Mouse (Mus musculus): ENCODE measurements around the gene Sez6l2. TPM values are rescaled to one million over a fixed set of nuclear protein-coding genes. Genes with fewer than 3 reads are reported as not detected.

Sez6l2 gene
- total RNA-seq, 2 experiments from 2014 or later = 421 to 427 TPM

DNA sequence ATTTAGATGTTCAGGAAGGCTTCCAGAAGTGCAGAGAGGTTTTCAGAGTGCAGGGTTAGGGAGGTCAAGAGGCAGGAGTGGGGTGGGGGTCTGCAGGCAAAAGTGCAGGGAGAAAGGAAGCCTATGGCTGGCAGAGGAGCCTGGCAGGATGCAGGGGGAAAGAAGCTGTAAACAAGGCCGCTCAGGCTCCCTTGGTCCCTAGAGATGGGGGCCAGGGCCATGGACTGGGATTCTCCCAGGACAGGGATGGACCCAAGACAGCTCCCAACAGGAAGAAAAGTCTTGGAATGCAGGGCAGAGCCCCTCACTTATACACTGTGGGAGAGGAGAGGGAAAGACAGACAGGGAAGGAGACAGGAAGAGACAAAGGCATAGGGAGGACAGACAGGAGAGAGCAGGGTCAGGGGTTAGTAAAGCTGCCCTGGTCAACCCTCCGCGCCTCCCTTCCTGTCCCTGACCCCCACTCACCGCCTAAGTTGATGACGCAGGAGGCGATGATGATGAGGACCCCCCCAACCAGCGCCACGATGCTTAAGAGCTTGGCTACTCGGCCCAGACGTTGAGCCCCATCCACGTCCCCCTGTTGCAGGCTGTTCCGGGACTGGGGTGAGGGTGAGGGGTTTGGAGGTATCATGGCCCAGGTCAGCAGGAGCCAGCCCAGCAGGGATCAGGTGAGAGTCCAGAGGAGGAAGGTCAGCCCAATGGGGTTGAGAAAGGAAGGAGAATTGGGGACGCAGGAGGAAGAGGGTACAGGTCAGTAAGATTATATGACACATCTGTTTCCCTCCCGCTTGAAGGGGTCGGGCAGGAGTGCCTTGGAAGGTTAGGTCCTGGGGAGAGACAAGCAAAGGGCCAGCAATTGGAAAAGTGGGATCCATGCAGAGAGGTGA, 68.3 kb downstream of the Sez6l2 start:
- intact Hi-C loops (cut with DNase I) = no loop called here
- DNase-seq (ENCODE audit: extremely low spot score in 1 of 2, low spot score in 2 of 2) = no peak
- TF ChIP-seq CTCF (IDR thresholded peaks at IDR 0.05) = no peak
- Histone ChIP-seq H3K4me3 (peak overlapping the region; percentile 69), H3K27ac (peak overlapping the region; percentile 95)

- peak overlapping the region; percentile 69 for H3K4me3 ChIP-seq
- intact Hi-C loops (cut with DNase I) = no loop called here
- H3K27ac ChIP-seq = peak overlapping the region; percentile 95
- no peak for DNase-seq (ENCODE audit: extremely low spot score in 1 of 2, low spot score in 2 of 2)
- TF ChIP-seq CTCF (IDR thresholded peaks at IDR 0.05) = no peak
Measured at GRCm38 (mm10) chr7:127019306-127019960, 69.1 kb downstream of the Sez6l2 start.

DNA sequence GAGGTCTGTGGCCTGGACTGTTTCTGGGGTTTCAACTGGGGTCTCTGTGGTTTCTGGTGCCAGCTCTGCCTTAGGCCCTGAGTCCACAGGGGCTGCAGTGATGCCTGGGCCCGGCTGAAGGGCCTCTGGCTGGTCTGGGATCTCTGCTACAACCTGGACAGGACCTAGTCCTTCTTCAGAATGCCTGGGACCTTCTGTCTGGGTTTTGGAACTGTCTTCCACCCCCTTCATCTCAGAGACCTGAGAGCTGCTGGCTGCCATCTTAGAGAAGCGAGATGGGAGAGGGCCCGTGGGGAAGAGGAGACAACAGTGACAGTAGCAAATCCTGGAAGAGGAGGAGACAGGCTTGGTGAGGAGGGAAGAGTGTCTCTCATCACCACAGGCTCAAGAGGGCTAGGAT, 69.7 kb downstream of the Sez6l2 start:
- H3K27ac ChIP-seq = peak overlapping the region; percentile 95
- peak; percentile 23 to 33 for DNase-seq (ENCODE audit: extremely low spot score in 1 of 2, low spot score in 2 of 2)
- H3K4me3 ChIP-seq = peak overlapping the region; percentile 69
- intact Hi-C loops (cut with DNase I) = loop anchor here (5.0 kb wide), 1 partner anchor 198 kb away; no protein-coding TSS in a partner anchor
- no peak for TF ChIP-seq CTCF (IDR thresholded peaks at IDR 0.05)

Other genes starting within 250 kb of the Sez6l2 start
- gene Coro1a, start 242.8 kb upstream of the Sez6l2 start, total RNA-seq (2021) = 100 to 1,000 TPM; 164 to 185 TPM
- 100 to 1,000 TPM; 155 to 166 TPM for gene Mapk3, start 191.0 kb upstream of the Sez6l2 start, total RNA-seq (2021)
- 1 to 10 TPM; 2.4 to 3.4 TPM for gene Gdpd3, start 184.2 kb upstream of the Sez6l2 start, total RNA-seq (2021)
- 100 to 1,000 TPM; 312 to 323 TPM for gene Ypel3, start 173.6 kb upstream of the Sez6l2 start, total RNA-seq (2021)
- 1 to 10 TPM; 1.1 to 1.2 TPM for gene Tbx6, start 169.1 kb upstream of the Sez6l2 start, total RNA-seq (2021)
- gene Ppp4c, start 158.1 kb upstream of the Sez6l2 start, total RNA-seq (2021) = 10 to 100 TPM; 50.4 TPM
- 10 to 100 TPM; 71.6 to 77.4 TPM for gene Fam57b, start 152.9 kb upstream of the Sez6l2 start, total RNA-seq (2021)
- gene 4930451I11Rik, start 118.9 kb upstream of the Sez6l2 start, total RNA-seq (2021) = not detected
- gene Doc2a, start 103.1 kb upstream of the Sez6l2 start, total RNA-seq (2021) = 10 to 100 TPM; 46.9 to 51.7 TPM
- gene Hirip3, start 88.6 kb upstream of the Sez6l2 start, total RNA-seq (2021) = 10 to 100 TPM; 36.6 to 40.9 TPM
- gene Ino80e, start 88.2 kb upstream of the Sez6l2 start, total RNA-seq (2021) = 10 to 100 TPM; 52.5 to 53.2 TPM
- gene Taok2, start 65.9 kb upstream of the Sez6l2 start, total RNA-seq (2021) = 100 to 1,000 TPM; 162 to 167 TPM
- gene Tmem219, start 27.6 kb upstream of the Sez6l2 start, total RNA-seq (2021) = 10 to 100 TPM; 17.3 to 22.0 TPM
- 100 to 1,000 TPM; 135 to 146 TPM for gene Kctd13, start 21.7 kb upstream of the Sez6l2 start, total RNA-seq (2021)
- 10 to 100 TPM; 51.4 to 55.8 TPM for gene Asphd1, start 981 bp upstream of the Sez6l2 start, total RNA-seq (2021)
- gene Cdipt, start 25.4 kb downstream of the Sez6l2 start, total RNA-seq (2021) = 100 to 1,000 TPM; 181 to 186 TPM
- gene Cdiptos, start 25.5 kb downstream of the Sez6l2 start, total RNA-seq (2021) = under 1 TPM in 1 of 2 experiments, not detected in 1; 0.52 TPM
- gene Mvp, start 64.1 kb downstream of the Sez6l2 start, total RNA-seq (2021) = 1 to 10 TPM; 7.2 to 8.3 TPM
- 1 to 10 TPM in 1 of 2 experiments, not detected in 1; 1.2 TPM for gene Pagr1b, start 65.9 kb downstream of the Sez6l2 start, total RNA-seq (2021)
- gene Pagr1a, start 66.8 kb downstream of the Sez6l2 start, total RNA-seq (2021) = 10 to 100 TPM; 15.1 to 27.1 TPM
- gene Gm42742, start 70.5 kb downstream of the Sez6l2 start, total RNA-seq (2021) = 10 to 100 TPM; 61.0 to 66.3 TPM
- 100 to 1,000 TPM; 214 to 216 TPM for gene Prrt2, start 70.6 kb downstream of the Sez6l2 start, total RNA-seq (2021)
- gene Maz, start 76.5 kb downstream of the Sez6l2 start, total RNA-seq (2021) = 100 to 1,000 TPM; 210 to 221 TPM
- gene Kif22, start 91.9 kb downstream of the Sez6l2 start, total RNA-seq (2021) = 1 to 10 TPM; 4.4 to 9.7 TPM
- gene Zg16, start 136.8 kb downstream of the Sez6l2 start, total RNA-seq (2021) = not detected
- 1 to 10 TPM; 1.2 TPM for gene AI467606, start 140.8 kb downstream of the Sez6l2 start, total RNA-seq (2021)
- under 1 TPM; 0.28 to 0.32 TPM for gene Qprt, start 171.7 kb downstream of the Sez6l2 start, total RNA-seq (2021)
- under 1 TPM; 0.18 to 0.23 TPM for gene Spn, start 187.3 kb downstream of the Sez6l2 start, total RNA-seq (2021)
- gene Cd2bp2, start 245.5 kb downstream of the Sez6l2 start, total RNA-seq (2021) = 10 to 100 TPM; 77.7 to 80.8 TPM

All from left cerebral cortex, adult 2 months (tissue).